Mouse (Mus musculus): ENCODE results near the gene Sidt1. TPM values are rescaled to one million over a fixed set of nuclear protein-coding genes. Genes with fewer than 3 reads are reported as not detected.

Sidt1 gene
- 17.9 and 18.6 TPM in 2 replicates for polyA plus RNA-seq (2012; rRNA removed; ENCODE audit: low replicate concordance)

GRCm38 (mm10) chr16:44332861-44333284, at the start of gene Sidt1:
TSS of gene Sidt1 (minus strand) at chr16:44333196.

GRCm38 (mm10) chr16:44347071-44347901, 14.3 kb upstream of the Sidt1 start, which contains the start of gene Spice1:
TSS of gene Spice1 (plus strand) at chr16:44347121.

Other genes with a start within 250 kb of the Sidt1 start
- 13.5 and 30.3 TPM in 2 replicates for gene Atp6v1a, start 193.5 kb downstream of the Sidt1 start, polyA plus RNA-seq (2012; rRNA removed; ENCODE audit: low replicate concordance)
- gene Naa50, start 193.4 kb downstream of the Sidt1 start, polyA plus RNA-seq (2012; rRNA removed; ENCODE audit: low replicate concordance): 6.1 and 13.1 TPM in 2 replicates
- 5.4 and 9.4 TPM in 2 replicates for gene Usf3, start 159.9 kb downstream of the Sidt1 start, polyA plus RNA-seq (2012; rRNA removed; ENCODE audit: low replicate concordance)
- gene Spice1, start 13.9 kb upstream of the Sidt1 start, polyA plus RNA-seq (2012; rRNA removed; ENCODE audit: low replicate concordance): 6.8 and 8.9 TPM in 2 replicates
- not detected in 2 replicates for gene Cfap44, start 61.6 kb upstream of the Sidt1 start, polyA plus RNA-seq (2012; rRNA removed; ENCODE audit: low replicate concordance)
- 14.0 and 16.3 TPM in 2 replicates for gene Boc, start 225.7 kb upstream of the Sidt1 start, polyA plus RNA-seq (2012; rRNA removed; ENCODE audit: low replicate concordance)